Mouse (Mus musculus) spleen, adult 2 months (tissue): ENCODE data around the gene Dnaja3. TPM values are rescaled to one million over a fixed set of nuclear protein-coding genes. Genes with fewer than 3 reads are reported as not detected.
"Not testable (repeated sequence)": the region's sequence is repeated elsewhere in the genome, so short reads cannot be mapped to it uniquely, and the experiment has no call there.

Source experiments
- DNase-seq, 2 experiments: peaks; one replicate each; pipeline versions ENCODE4 v3.0.0 to v3.0.0-alpha.2; 2012 to 2021; ENCODE audit warnings: low spot score in 2 of 2, low read depth in 1 of 2
- H3K27ac ChIP-seq: fragments of 200-500 bp; 2 replicates; pipeline ENCODE4 v1.5.1; 2012; ENCODE audit warnings: low read length, inconsistent platforms; ENCODE audit not compliant: insufficient read depth
- H3K27me3 ChIP-seq: fragments of 200-500 bp; 2 replicates; pipeline ENCODE4 v1.6.1; 2012; ENCODE audit warnings: mild to moderate bottlenecking, moderate library complexity, low read length, inconsistent platforms; ENCODE audit not compliant: control insufficient read depth, insufficient read depth
- H3K36me3 ChIP-seq: fragments of 200-500 bp; 2 replicates; pipeline ENCODE4 v1.6.1; 2012; ENCODE audit warnings: mild to moderate bottlenecking, low read length, inconsistent platforms; ENCODE audit not compliant: control insufficient read depth, insufficient read depth
- H3K4me1 ChIP-seq: fragments of 200-500 bp; 2 replicates; pipeline ENCODE4 v1.6.1; 2011; ENCODE audit warnings: inconsistent platforms; ENCODE audit not compliant: control insufficient read depth, insufficient read depth, insufficient read length
- H3K4me3 ChIP-seq: fragments of 200-500 bp; 2 replicates; pipeline ENCODE4 v1.5.1; 2011; ENCODE audit warnings: mild to moderate bottlenecking, inconsistent platforms; ENCODE audit not compliant: insufficient read depth, insufficient read length; ENCODE audit errors: extremely low read depth
- CTCF ChIP-seq: fragments of 200-500 bp; IDR thresholded peaks from 2 replicates; pipeline ENCODE4 v1.5.1; 2011; ENCODE audit warnings: mild to moderate bottlenecking, inconsistent platforms; ENCODE audit not compliant: insufficient read depth, insufficient read length, insufficient replicate concordance; ENCODE audit errors: extremely low read depth
- POLR2A ChIP-seq: fragments of 200-500 bp; IDR thresholded peaks from 2 replicates; pipeline ENCODE4 v1.6.1; 2011; ENCODE audit warnings: low read depth, low read length, inconsistent platforms
- WGBS: fragments of 180-500 bp; shearing (Covaris S2); methylation state at CpG from one replicate; pipeline ENCODE4 v1.1.7; 2018; 5-methylcytosine and 5-hydroxymethylcytosine counted together
- polyA plus RNA-seq: library from polyadenylated mRNA; depleted of rRNA; stranded (reverse); fragments of >200 nt; gene quantifications from 2 replicates; pipeline ENCODE4 v1.2.3, GENCODE M21; 2012

Dnaja3 gene
- polyA plus RNA-seq, 1 experiment: 11.0 TPM

GRCm38 (mm10) chr16:4676836-4677235, 37.0 kb downstream of the Dnaja3 start:
- no peak for DNase-seq
- Histone ChIP-seq H3K27me3 (no peaks in the 10 kb centered on the region), H3K27ac (no peak overlapping the region), H3K4me1 (peaks cover 32% of the 10 kb centered on the region; the same call in 1 of the 2 replicates), H3K36me3 (peaks cover 8% of the 10 kb centered on the region), H3K4me3 (no peak overlapping the region)
- TF ChIP-seq POLR2A: no peak
- TF ChIP-seq CTCF: no peak
- 78% methylated on average over 5 of the region's 5 CpGs for WGBS

DNA sequence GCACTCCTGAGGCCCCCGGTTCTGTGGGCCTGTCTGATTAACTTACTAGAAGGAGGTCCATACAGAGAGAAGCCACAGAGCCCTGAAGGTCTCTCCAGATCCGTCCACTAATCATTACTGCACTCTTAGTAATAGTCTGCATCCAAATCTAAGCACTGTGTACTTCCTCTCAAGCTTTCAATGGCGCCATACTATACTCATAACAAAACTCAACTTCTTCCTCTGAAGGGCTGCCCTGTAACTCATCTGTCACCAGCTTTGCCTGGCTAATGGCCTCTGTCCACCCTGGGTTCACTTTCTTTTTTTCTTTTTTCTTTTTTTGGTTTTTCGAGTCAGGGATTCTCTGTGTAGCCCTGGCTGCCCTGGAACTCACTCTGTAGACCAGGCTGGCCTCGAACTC, 38.3 kb downstream of the Dnaja3 start:
- peaks cover 32% of the 10 kb centered on the region; the same call in 1 of the 2 replicates for H3K4me1 ChIP-seq
- DNase-seq: no peak
- peak overlapping the region; percentile 79; the same call in 1 of the 2 replicates for H3K4me3 ChIP-seq
- TF ChIP-seq CTCF (no peak), POLR2A (no peak)
- H3K27ac ChIP-seq: peak overlapping the region; percentile 74
- peaks cover 8% of the 10 kb centered on the region for H3K36me3 ChIP-seq
- WGBS: 25% methylated on average over 5 of the region's 5 CpGs
- H3K27me3 ChIP-seq: no peaks in the 10 kb centered on the region

DNA sequence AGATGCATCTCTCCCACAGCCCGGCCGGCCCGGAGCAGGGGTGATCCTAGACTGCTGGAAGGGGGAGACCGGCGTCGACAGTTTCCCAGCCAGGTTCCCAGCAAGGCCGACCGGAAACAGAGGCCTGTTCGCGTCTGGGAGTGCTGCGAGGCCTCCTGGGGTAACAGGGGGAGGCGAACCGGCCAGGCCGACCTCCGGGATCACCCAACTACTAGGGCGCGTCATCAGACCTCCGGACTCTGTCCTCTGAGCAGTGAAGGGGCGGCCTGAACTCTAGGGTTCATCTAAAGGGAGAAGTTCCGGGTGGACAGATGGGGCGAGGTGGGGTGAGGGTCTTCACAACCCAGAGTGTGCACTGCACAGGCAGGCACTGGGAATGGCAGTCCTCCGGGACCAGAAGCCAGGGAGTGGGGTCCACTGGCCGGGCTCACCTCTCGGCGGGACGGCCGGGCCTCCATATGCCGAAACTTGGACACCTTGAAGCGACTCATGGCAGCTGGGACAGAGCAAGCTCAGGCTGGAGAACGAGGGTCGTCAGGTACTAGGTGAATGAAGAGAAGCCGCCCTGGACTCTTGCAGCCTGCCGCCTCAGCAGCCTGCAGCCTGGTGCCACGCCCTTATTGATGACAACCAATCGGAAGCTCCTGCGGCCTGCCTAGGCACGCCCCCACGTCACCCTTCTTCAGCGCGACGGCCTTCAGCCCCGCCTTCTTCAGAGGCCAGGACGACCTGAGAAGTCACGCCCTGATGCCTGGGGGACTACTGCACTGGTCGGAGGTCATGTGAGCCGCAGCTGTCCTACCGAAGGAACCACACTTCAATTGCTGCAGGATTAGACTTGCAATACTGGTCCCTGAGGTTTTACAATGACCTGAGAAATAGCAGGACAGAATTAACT, 39.6 kb downstream of the Dnaja3 start, which contains the start of gene Coro7:
Gene Coro7 (minus strand): TSS at position 657 of the 898 bp plus-strand sequence.
- WGBS: under 1% methylated on average over 47 of the region's 47 CpGs
- TF ChIP-seq CTCF: no peak
- peak; percentile 59; the same call in 1 of the 2 replicates for TF ChIP-seq POLR2A
- peak; percentile 86 to 93 for DNase-seq
- Histone ChIP-seq H3K4me1 (peaks cover 22% of the 10 kb centered on the region; the same call in 1 of the 2 replicates), H3K27me3 (no peaks in the 10 kb centered on the region), H3K4me3 (peak within 1 kb of the TSS; percentile 79), H3K36me3 (peaks cover 8% of the 10 kb centered on the region), H3K27ac (peak within 1 kb of the TSS; percentile 74)

GRCm38 (mm10) chr16:4680922-4681455, 41.2 kb downstream of the Dnaja3 start:
- not testable (repeated sequence) for H3K27me3 ChIP-seq, H3K4me3 ChIP-seq, H3K27ac ChIP-seq, H3K36me3 ChIP-seq, DNase-seq
- peaks cover 14% of the 10 kb centered on the region for H3K4me1 ChIP-seq
- WGBS: 89% methylated on average over 3 of the region's 3 CpGs

GRCm38 (mm10) chr16:4682628-4683179, 42.9 kb downstream of the Dnaja3 start:
- WGBS: 69% methylated on average over 4 of the region's 4 CpGs
- H3K27ac ChIP-seq: no peak overlapping the region
- DNase-seq: no peak

GRCm38 (mm10) chr16:4683193-4683580, 43.4 kb downstream of the Dnaja3 start:
- WGBS: 19% methylated on average over 9 of the region's 9 CpGs
- H3K36me3 ChIP-seq: peaks cover 3% of the 10 kb centered on the region
- H3K27ac ChIP-seq: peak overlapping the region; percentile 75
- H3K4me1 ChIP-seq: peaks cover 2% of the 10 kb centered on the region; the same call in 1 of the 2 replicates
- peak overlapping the region; percentile 87 for H3K4me3 ChIP-seq
- no peaks in the 10 kb centered on the region for H3K27me3 ChIP-seq
- TF ChIP-seq CTCF (no peak), POLR2A (no peak)
- DNase-seq: no peak

More at GRCm38 (mm10) chr16:4682628-4683179, 42.9 kb downstream of the Dnaja3 start:
- Histone ChIP-seq H3K36me3 (peaks cover 2% of the 10 kb centered on the region), H3K4me3 (no peak overlapping the region), H3K4me1 (peaks cover 7% of the 10 kb centered on the region), H3K27me3 (no peaks in the 10 kb centered on the region)
- no peak for TF ChIP-seq CTCF
- no peak for TF ChIP-seq POLR2A
